Mouse (Mus musculus) embryonic facial prominence, embryonic 11.5 days (tissue): ENCODE measurements around the gene N4bp2l2. TPM values are rescaled to one million over a fixed set of nuclear protein-coding genes. Genes with fewer than 3 reads are reported as not detected.

Experiments used
- ATAC-seq: fragments of 200-750 bp; cut with Nextera tagmentation; replicated peaks from 2 replicates; pipeline ENCODE4 v1.8.0; 2017; ENCODE audit warnings: low read depth; ENCODE audit not compliant: insufficient number of reproducible peaks, low FRiP score, low TSS enrichment
- DNase-seq: peaks from one replicate; pipeline ENCODE4 v3.0.0-alpha.2; 2015; ENCODE audit warnings: low spot score
- H3K27ac ChIP-seq: fragments of 300-500 bp; sonication (generic); replicated peaks from 2 replicates; pipeline ENCODE4 v1.5.1; 2014; ENCODE audit warnings: mild to moderate bottlenecking, low read depth, low read length, control low read depth
- H3K27me3 ChIP-seq: fragments of 300-500 bp; sonication (generic); 2 replicates; pipeline ENCODE4 v1.6.1; 2014; ENCODE audit warnings: mild to moderate bottlenecking, low read length, moderate library complexity, mixed read lengths; ENCODE audit not compliant: control insufficient read depth, insufficient read depth
- H3K36me3 ChIP-seq: fragments of 300-500 bp; sonication (generic); replicated peaks from 2 replicates; pipeline ENCODE4 v1.6.1; 2014; ENCODE audit warnings: low read depth, mild to moderate bottlenecking, low read length, moderate library complexity, mixed read lengths; ENCODE audit not compliant: control insufficient read depth, insufficient read depth
- H3K4me1 ChIP-seq: fragments of 300-500 bp; sonication (generic); 2 replicates; pipeline ENCODE4 v1.6.1; 2014; ENCODE audit warnings: low read length, mixed read lengths; ENCODE audit not compliant: control insufficient read depth, insufficient read depth
- H3K4me2 ChIP-seq: fragments of 300-500 bp; sonication (generic); 2 replicates; pipeline ENCODE4 v1.6.1; 2014; ENCODE audit warnings: low read depth, mild to moderate bottlenecking, control low read depth, low read length, moderate library complexity
- H3K4me3 ChIP-seq: fragments of 300-500 bp; sonication (generic); 2 replicates; pipeline ENCODE4 v1.5.1; 2014; ENCODE audit warnings: low read depth, low read length, control low read depth
- H3K9ac ChIP-seq: fragments of 300-500 bp; sonication (generic); replicated peaks from 2 replicates; pipeline ENCODE4 v1.6.1; 2014; ENCODE audit warnings: mild to moderate bottlenecking, control low read depth, low read length
- H3K9me3 ChIP-seq: fragments of 300-500 bp; sonication (generic); replicated peaks from 2 replicates; pipeline ENCODE4 v1.6.1; 2016; ENCODE audit warnings: mild to moderate bottlenecking, low read length, inconsistent platforms, mixed read lengths; ENCODE audit not compliant: control insufficient read depth
- WGBS: fragments of 180-500 bp; shearing (Covaris S2); extraction: QIAGEN DNeasy Blood & Tissue Kit; methylation state at CpG from one replicate; pipeline ENCODE4 v1.1.7; 2014; 5-methylcytosine and 5-hydroxymethylcytosine counted together
- polyA plus RNA-seq: library from polyadenylated mRNA; unstranded; fragments of >200 nt; fragmentation: Nextera tagmentation; extraction: Ambion mirVana; gene quantifications from 2 replicates; pipeline ENCODE4 v1.2.1, GENCODE M21; 2014

Gene N4bp2l2
- polyA plus RNA-seq, 1 experiment from 2014 or later, result 56.0 TPM

- WGBS, result 82% methylated on average over 20 of the region's 20 CpGs
These were observed 65.2 kb downstream of the N4bp2l2 start for GRCm38 (mm10) chr5:150600554-150601440.

DNA sequence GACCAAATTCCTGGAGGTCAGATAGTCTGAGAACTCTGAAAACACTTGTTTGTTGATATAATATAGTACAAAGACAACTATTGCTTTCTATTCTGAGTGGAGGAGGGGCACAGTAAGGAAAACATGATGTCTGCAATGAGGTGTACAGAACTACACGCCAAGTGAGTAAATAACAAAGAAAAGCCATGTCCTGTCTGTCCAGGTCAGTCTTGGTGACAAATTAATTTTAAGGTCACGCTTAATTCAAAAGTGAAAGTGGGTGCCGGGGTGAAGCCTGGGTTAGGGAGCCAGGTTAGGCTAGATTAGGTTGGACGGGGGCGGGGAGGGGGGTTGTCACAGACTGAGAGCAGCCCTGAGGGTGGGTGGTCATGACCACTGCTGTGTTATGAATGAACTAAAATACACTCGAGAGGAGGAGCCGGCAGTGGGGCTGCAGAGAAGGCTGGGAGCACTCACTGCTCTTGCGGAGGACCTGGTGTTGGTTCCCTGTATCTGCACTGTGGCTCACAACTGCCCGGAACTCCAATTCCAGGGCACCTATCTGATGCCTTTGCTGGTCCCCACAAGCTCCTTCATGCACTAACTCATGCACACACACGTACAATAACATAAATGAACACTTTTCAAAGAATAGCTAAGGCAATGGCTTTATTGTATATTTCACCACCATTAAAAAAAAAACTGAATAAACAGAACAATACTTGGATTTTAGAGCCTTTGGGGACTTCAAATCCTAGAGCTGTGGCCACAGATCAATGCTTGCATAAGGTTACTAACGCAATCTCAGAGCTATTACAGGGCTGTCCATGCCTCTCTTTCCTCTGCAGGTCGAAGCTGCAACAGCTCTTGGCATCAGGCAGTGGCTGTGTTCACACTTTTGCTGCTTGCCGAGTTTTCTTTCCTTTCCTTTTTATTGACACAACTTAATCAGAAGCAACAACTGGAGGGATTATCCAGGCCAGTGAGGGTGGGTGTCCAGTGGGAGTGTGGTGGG, 66.4 kb downstream of the N4bp2l2 start:
- Histone ChIP-seq H3K4me1 (no peaks in the 10 kb centered on the region; the same call in 1 of the 2 replicates), H3K27ac (no peak overlapping the region), H3K4me2 (no peak overlapping the region), H3K27me3 (0 out of 2 replicates have a peak, but pooled peaks cover 4% of the 10 kb centered on the region), H3K9ac (no peak overlapping the region; the same call in 1 of the 2 replicates), H3K9me3 (no peaks in the 10 kb centered on the region), H3K36me3 (no peaks in the 10 kb centered on the region), H3K4me3 (no peak overlapping the region)
- 64% methylated on average over 13 of the region's 13 CpGs for WGBS
- ATAC-seq, result no peak
- peak; percentile 3 for DNase-seq

More at GRCm38 (mm10) chr5:150600554-150601440, 65.2 kb downstream of the N4bp2l2 start:
- Histone ChIP-seq H3K4me2 (no peak overlapping the region), H3K27ac (no peak overlapping the region), H3K9ac (no peak overlapping the region), H3K4me3 (no peak overlapping the region), H3K27me3 (no peaks in the 10 kb centered on the region), H3K4me1 (no peaks in the 10 kb centered on the region), H3K9me3 (no peaks in the 10 kb centered on the region), H3K36me3 (no peaks in the 10 kb centered on the region)
- ATAC-seq, result no peak
- DNase-seq, result no peak

DNA sequence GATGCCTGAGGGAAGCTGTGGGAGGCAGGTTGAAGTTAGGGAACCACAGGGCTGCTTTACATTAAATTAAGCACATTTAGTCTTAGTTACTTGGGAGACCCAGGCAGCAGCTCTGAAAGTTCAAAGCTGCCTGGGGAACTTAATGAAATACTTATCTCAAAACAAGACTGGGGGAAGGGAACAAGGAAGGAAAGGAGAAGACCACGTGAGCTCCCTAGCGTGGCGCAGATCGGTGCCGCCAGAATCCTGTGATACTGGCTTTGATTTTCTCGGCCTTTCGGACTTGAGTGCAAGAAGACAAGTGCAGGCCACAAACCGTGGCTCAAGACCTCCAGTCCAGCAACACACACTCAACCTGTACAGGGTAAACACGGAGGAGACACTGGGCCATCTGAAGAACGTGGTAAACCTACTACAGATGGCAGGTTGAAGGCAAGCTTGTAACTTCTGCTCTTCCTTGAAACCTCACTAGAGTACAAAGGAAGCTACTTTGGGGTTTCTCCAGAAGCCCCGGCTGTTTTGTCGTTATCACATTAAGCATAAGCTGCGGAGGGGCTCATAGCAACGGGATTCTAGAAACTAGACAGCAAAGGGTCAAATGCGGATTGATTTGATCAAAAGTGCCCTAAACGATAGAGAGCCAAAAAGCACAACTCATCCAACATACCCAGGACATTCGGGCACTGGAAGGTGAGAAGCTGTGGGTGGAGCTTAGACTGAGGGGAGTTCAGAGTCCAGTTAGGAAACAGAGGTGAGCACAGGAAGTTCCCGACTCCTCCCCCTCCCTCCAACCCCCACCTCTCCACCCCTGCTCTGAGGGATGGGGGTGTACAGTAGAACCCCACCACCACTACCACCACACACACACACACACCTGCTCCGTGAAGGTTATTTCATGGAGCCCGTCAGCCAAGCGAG, 67.5 kb downstream of the N4bp2l2 start:
- WGBS, result 64% methylated on average over 21 of the region's 21 CpGs
- H3K9me3 ChIP-seq, result no peaks in the 10 kb centered on the region
- H3K9ac ChIP-seq, result no peak overlapping the region
- no peaks in the 10 kb centered on the region; the same call in 1 of the 2 replicates for H3K4me1 ChIP-seq
- H3K36me3 ChIP-seq, result no peaks in the 10 kb centered on the region
- H3K4me3 ChIP-seq, result no peak overlapping the region
- peak; percentile 2 for DNase-seq
- peaks cover 10% of the 10 kb centered on the region for H3K27me3 ChIP-seq
- H3K4me2 ChIP-seq, result no peak overlapping the region
- H3K27ac ChIP-seq, result no peak overlapping the region
- ATAC-seq, result no peak

DNA sequence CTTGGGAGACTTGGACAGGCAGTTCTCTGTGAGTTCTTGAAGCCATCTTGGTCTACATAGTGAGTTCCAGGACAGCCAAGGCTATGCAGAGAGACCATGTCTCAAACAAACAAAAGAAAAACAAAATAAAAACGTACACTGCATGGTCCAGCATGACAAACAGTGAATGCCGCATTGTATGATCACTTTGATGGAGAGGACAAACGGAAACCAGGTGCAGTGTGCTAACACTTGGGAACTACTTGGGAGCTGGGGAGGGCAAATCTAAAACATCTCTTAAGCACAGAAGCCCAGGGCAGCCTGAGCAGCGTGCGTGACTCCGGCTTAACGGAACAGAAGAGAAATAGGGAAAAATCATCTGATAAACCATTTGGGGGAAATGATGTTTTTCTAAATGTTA, 68.9 kb downstream of the N4bp2l2 start, which contains the start of gene N4bp2l1:
Gene N4bp2l1, minus strand, starts transcription at position 101 of the 400 bp plus-strand sequence.
- Histone ChIP-seq H3K36me3 (no peaks in the 10 kb centered on the region), H3K4me3 (no peak within 1 kb of the TSS), H3K9ac (no peak within 1 kb of the TSS), H3K27me3 (peaks cover 19% of the 10 kb centered on the region), H3K9me3 (no peaks in the 10 kb centered on the region), H3K4me2 (no peak within 1 kb of the TSS), H3K27ac (no peak within 1 kb of the TSS), H3K4me1 (no peaks in the 10 kb centered on the region; the same call in 1 of the 2 replicates)
- no peak for DNase-seq
- no peak for ATAC-seq
- WGBS, result 70% methylated on average over 7 of the region's 7 CpGs

DNA sequence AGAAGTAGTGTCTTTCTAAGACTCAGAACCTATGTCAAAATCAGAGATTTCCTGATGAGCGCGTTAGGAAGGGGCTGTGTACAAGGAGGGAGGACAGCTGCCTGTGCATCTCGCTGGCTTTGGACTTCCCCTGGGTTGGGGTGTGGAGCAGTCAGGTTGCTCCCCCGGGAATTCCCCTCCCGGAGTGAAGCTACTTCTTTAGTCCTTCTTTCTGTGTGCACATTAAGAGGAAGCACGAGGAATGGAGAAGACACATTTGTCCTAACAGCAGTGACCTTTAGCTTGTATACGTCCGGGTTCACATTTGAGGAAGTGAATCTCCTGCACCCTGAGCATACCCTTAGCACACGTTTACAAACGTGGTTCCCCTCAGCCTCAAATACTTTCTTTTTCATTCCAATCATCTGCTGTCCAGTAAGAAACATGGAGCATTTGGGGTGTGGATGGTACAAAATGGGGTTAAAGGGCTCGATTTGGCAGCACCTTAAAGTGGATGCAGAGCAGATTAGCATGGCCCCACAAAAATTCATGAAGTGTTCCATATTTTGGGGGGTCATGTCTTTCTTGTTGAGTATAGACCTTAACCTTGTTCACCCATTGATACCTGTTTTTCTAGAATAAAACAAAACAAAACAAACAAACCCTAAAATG, 70.5 kb downstream of the N4bp2l2 start:
- Histone ChIP-seq H3K36me3 (no peaks in the 10 kb centered on the region), H3K27me3 (peaks cover 19% of the 10 kb centered on the region), H3K4me2 (no peak overlapping the region), H3K9me3 (no peaks in the 10 kb centered on the region), H3K9ac (no peak overlapping the region), H3K4me3 (no peak overlapping the region), H3K27ac (no peak overlapping the region), H3K4me1 (no peaks in the 10 kb centered on the region; the same call in 1 of the 2 replicates)
- DNase-seq, result no peak
- ATAC-seq, result no peak
- WGBS, result 44% methylated on average over 11 of the region's 11 CpGs

DNA sequence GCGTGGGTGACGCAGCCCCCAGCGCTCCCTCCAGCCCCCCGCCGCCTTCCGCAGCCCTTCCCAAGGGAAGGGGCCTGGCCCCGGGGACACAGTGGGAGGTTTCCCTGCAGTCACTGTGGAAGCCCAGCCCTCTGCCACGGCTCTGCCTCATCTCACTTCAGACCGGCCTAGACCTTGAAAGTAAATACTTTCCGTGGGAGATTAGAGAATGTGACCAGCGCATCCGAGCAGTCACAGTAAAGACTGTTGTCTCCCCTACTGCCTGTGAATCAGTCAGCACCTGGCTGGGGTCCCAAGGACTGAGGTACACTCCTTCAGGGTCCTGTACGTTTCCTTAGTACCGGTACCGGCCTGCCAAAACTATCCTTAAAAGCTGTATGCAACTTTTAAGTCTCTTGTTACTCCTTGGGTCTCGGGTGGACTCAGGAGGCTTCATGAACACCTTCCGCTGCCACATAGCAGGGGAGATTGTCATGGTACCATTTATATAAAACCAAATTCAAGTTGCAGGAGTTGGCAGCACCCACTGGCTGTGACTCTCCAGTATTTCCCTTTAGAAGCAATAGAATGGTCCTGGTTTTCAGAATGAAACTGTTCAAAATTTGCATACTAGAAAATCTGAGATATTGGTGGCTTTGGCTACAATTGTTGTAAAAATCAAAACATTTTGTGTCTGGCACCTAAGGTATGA, 71.2 kb downstream of the N4bp2l2 start:
- no peak overlapping the region for H3K27ac ChIP-seq
- 8% methylated on average over 15 of the region's 17 CpGs for WGBS
- no peaks in the 10 kb centered on the region for H3K9me3 ChIP-seq
- H3K36me3 ChIP-seq, result no peaks in the 10 kb centered on the region
- H3K4me3 ChIP-seq, result peak overlapping the region; percentile 77
- H3K4me1 ChIP-seq, result no peaks in the 10 kb centered on the region; the same call in 1 of the 2 replicates
- peak overlapping the region; percentile 100 for H3K4me2 ChIP-seq
- ATAC-seq, result no peak; the same call in 1 of the 2 replicates
- peak; percentile 1 for DNase-seq
- peaks cover 19% of the 10 kb centered on the region for H3K27me3 ChIP-seq
- H3K9ac ChIP-seq, result peak overlapping the region; percentile 61
